Mouse (Mus musculus) natural killer cell, adult 2 months (primary cell): ENCODE measurements around the gene Mov10l1.

ENCODE experiments used
- DNase-seq, 2 experiments: peaks; one replicate each; pipeline ENCODE4 v3.0.0; 2022; ENCODE audit warnings: low spot score in 2 of 2

The Mov10l1 gene

DNA sequence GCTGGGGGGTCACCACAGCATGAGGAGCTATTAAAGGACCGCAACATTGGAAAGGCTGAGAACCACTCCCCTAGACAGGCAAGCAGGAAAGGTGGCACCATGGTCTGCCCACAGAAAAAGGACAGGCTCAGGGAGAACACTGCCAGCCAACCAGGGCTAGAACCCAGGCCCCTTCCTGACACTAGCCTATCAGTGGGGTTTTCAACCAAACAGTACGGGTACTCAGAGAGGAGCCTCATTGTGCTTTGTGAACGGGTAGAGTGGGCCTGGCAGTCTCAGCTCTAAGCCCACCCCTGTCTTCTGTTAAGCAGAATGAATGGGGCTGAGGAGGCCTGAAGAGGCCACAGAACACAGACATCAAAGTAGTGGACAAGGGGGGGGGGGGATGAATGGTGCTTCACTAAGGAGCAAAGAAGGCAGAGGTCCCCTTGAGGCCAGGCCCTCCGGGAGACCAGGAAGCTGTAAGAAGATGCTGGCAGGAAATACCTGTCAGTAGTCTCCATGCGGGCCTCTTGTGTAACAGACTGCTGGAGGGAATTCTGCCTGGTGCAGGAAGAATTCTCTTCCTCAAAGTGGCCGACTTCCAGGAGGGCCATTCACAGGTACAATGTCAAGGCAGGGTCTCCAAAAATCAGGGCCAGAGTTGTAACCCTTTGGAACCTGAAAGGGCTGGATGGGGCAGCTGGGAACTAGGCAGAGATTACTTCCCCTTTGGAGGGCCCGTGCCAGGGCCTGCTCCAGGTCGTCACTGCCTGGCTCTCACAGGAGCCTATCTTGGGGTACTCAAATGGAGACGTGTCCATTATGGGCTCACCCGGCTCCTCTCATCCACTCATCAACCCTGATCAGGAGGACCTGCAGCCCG lies 92.1 kb downstream of the Mov10l1 start, which contains the start of gene Trabd:
Gene Trabd (plus strand): TSS at position 512 of the 865 bp plus-strand sequence.
- no peak for DNase-seq

DNA sequence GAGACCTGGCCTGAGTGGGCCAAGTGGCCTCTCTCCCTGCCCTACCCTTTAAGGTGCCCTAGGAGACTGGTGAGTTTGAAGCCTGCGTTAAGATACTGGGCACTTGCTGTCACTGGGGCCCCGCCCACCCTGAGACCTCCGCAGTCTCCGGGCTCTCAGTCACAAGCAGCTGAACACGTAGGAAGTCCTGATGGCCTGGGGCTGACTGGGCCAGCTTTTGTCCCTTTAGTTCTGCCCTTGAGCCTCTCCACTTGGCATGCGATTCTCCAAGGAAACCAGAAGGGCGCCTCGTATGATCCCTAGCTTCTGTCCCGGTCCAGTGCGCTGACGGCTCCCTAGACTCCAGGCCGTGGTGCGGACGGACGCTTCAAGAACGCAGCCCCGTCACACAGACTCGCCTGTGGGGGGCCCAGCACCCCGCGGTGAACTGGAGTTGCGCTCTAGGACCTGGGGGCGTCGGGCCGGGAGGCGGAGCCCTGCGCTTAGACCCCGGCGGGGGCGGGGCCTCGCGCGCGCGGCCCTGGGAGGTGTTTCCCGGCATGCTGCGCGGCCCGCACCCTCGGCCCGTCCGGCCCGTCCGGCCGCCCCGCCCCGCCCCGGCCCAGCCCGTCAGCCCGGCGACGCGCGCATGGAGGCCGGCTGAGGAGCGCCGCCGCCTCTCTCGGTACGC lies 92.9 kb downstream of the Mov10l1 start:
- DNase-seq: peak; percentile 71 to 82

DNA sequence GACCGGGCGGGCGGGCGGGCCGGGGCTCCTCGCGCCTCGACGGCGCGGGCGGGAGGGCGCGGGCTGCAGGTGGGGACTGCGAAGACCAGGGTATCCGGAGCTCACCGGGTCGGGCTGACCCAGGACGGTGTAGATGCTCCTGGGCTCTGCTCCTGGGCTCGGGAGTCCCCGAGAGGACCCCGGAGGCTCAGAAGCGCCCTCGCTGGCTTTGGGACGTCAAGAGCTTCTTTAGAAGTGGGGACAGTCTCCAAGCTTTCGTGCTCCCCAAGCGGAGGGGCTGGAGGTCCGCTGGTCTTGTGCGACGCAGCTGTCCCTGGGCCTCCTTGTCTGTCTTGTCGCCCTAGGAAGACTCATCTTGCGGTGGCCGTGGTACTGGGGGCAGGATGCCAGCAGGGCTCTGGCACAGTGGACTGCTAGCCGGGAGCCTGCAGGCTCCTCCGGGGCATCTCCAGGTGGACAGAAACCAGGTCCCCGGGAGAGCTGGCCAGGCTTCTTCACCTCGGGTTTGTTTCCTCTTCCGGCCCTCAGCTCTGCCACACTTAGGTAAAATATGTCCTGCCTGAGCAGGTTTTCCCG lies 93.5 kb downstream of the Mov10l1 start:
- DNase-seq: peak; percentile 24 to 25

DNA sequence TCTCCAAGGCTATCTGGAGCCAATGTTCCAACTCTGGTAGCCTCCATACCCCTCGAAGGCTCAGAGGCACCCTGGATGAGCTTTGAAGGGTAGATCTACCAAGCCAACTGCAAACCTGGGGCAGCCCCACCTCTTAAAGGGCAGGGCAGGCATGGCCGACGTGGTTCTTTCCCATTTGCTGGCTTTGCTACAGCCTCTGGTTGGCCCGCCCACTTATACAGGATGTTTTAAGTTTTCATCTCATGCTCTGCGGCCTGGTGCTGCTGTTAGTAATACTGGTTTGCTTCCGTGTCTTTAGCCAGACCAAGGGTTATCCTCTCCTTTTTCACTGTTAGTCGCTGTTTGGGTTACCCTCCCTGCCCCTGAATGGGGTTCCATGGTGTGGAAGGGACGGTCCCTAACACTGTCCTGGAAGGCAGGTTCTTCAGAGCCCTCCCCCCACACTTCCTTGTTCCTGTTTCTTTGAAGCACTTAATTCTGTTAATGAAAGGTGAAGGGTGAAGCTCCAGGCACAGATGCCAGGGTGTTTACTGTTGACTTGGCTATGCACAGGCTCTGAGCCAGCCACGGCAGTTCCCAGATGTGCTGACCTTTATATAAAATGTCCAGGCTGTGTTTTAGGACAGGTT lies 95.6 kb downstream of the Mov10l1 start:
- peak; percentile 72 to 78 for DNase-seq

DNA sequence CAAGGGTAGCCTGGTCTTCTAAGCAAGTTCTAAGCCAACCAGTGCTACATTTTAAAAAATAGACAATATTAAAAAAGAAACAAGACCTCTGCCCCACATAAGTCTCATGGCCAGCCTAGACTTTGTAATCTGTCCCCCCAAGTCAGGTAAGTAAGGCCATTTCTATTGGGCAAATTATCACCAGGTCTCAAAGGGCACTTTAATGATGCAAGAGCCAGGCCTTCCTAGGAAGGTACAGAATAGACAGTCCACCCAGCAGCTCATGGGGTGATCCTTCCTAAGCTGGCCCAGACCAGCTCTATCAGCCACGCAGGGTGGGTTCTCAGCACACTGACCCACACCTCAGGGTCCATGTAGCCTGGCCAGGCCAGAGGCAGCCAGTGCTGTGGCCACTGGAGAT lies 101.2 kb downstream of the Mov10l1 start:
- no peak for DNase-seq

DNA sequence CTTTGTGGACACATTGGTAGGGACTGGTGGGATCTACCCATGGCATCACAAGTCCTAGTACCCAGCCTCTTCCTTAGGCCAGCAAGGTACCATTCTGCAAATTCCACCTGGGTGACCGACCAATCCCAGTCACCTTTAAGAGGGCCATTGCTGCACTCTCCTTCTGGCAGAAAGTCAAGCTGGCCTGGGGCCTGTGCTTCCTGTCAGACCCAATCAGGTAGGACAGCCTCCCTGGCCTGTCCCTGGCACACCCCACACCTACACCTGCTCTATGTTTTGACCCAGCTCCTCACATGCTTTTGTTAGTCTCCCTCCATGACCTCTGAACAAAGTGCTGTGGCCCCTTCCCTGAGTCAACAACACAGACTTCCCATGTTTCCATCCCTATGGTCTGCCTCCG lies 102.1 kb downstream of the Mov10l1 start:
- DNase-seq: no peak

DNA sequence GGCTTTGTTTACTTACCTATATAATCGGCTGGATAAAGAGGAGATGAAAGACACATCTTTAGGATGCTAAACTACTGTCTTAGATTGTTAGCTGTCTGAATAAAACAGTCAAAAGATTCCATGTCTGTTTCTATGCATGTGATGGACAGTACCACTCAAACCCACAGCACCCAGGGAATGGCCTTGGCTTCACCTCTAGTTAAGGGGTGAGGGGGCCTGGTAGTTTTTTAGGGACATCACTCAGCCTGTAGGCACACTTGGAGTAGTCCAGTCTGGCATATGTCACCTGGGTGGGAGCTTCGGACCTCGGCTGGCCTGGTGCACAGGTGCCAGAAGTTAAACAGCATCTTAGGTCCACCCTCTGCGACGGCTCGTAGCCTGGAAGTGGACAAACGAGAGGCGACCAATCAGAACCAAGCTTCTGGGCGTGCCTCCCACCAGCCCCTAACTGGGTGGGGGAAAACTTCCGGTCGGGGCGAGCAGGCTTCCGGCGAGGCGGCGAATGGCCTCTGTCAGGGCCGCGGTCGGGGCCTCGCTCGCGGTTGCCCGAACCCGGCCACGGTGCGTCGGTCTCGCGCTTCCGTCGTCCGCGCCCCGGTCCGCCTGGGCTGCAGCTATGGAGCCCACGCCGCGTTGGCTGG lies 106.0 kb downstream of the Mov10l1 start, which contains the start of gene Selenoo:
Gene Selenoo (plus strand): TSS at position 478 of the 641 bp plus-strand sequence.
- peak; percentile 77 to 81 for DNase-seq

DNA sequence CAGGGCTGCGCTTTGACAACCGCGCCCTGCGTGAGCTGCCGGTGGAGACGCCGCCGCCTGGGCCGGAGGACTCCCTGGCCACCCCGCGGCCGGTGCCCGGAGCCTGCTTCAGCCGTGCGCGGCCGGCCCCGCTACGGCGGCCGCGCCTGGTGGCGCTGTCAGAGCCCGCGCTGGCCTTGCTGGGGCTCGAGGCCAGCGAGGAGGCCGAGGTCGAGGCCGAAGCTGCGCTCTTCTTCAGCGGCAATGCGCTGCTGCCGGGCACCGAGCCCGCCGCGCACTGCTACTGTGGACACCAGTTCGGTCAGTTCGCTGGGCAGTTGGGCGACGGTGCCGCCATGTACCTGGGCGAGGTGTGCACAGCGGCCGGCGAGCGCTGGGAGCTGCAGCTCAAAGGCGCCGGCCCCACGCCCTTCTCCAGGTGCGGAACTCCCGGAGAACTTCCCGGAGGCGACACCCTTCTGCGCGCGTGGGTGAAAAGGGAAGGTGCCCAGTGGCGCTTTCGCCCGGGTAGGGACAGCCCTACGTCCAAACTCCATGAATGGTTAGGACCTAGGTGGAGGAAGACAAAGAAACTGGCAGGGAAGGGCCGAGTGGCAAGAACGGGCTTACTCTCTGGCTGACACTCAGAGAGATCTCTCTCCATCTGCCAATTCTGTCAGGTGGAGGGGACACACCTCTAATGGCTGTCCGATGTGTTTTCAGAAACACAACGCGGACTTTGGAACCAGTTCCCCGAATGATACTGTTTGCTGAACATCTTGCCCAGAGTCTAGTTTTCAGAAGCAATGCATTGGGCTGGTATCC lies 106.7 kb downstream of the Mov10l1 start:
- DNase-seq: no peak

DNA sequence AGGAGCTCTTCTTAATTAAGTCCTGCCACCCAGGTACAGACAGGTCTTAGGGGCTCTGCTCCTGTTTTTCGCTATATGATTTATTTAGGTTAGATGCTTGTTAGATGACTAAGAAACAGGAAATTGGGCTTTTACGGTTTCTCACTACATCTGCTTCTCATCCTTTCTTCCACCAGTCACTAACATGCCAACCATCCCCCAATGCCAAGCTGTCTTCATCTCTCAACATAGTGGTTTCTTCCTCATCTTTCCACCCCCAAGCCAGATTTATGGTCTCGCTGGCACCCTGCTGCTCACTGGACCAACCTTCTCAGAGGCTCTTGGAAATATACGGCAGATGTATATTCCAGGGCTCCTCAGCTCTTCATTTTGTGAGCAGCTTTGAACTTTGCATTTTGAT lies 108.0 kb downstream of the Mov10l1 start:
- no peak for DNase-seq

DNA sequence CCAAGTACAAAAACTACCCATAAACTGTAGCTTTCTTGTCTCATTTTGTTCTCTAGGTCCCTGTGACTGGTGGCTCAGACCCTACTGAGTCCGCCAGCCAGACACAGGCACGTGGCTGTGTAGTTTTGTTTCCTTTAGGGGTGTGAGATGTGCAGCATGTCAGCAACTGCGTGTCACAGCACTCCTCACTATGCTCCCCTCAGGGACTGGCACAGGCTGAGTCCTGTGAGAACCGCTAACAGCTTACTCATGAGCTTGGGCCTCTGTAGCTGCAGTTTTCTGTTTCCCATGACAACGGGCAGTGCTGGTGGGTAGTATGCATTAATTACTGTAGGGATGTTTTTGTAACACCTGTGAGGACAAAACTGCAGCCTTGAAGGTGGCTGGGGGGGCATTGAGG lies 109.5 kb downstream of the Mov10l1 start:
- no peak for DNase-seq

DNA sequence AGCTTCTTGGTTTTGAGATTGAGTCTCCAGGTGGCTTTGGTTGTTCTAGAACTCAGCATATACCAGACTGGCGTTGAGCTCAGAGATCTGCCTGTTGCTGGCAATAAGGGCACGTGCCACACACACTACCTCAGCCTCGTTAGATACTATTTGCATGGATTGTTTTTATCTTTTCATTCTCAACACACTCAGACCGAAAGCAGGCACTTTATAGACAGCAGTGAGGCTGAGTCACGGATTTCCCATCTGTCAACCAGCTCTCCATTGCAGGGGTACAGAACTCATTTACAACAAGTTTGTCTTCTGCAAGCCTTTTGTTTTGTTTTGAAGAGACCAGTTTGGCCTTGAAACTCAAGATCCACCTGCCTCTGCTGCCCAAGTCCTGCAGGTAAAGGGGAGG lies 114.7 kb downstream of the Mov10l1 start:
- no peak for DNase-seq

DNA sequence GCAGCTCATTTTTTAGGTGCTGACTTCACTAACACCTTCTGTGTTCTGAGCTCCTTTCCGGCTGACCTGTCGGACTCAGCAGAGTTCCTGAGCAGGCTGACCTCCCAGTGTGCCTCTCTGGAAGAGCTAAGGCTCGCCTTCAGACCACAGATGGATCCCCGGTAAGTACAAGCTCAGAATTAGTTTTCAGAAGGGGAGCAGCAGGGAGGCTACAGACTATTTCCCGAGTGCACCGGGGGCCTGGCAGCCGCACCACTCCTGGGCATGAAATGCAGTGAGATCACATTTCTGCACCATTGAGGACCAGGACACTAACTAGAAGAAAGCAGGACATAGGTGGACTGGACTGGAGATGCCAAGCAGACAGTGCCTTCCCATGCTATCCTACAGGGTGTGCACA lies 115.9 kb downstream of the Mov10l1 start:
- DNase-seq: no peak

DNA sequence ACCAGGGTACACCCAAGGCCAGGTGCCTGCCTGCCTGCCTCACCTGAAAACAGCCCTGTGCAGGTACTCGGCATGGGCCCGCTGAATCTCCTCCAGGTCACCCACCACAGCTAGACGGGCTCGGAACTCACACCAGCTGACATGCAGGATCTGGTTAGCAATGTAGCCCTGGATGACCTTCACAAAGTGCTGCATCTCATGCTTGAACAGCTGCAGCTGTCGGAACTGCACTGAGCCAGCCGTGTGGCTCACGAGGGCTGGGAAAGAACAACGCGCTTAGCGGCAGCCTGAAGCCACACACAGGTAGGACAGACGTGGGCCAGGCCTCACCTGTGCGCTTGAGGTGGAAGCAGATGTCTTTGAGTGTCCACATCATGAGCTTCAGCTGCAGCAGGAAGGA lies 118.1 kb downstream of the Mov10l1 start:
- DNase-seq: no peak

DNA sequence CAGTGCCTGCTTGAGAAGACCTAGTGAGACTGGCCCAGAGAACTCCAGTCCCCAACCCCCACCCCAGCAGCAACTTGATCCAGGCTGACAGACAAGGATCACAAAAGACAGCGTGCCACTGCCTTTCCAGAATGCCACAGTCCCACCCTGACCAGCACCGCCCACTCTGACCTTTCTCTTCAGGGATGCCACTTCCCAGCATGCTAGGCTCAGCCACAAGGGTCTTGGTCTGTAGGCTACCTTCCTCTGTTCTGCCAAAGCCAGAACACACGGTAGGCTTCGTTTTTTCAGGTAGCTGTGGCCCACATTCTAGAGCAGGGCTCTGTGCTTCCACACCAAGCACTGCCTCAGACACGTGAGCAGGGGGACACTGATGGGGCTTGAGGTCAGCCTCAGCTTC lies 119.9 kb downstream of the Mov10l1 start:
- no peak for DNase-seq

DNA sequence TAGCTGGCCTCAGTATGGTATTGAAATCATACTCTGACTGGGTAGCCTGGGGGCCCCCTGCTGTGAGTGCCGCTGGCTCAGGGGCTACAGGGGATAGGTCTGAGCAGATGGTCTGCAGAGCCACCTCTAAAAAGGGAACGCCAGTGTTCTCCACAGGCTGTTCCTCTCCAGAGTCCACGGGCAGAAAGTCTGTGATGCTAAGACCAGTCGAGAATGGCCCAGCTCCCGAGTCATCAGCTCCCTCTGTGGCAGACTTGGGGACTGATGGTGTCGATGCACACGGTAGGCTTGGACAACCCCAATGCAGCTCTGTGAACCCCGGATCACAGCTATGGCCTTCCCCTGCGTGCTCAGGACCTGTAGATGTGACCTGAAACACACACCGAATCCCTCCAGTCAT lies 121.2 kb downstream of the Mov10l1 start:
- no peak for DNase-seq

DNA sequence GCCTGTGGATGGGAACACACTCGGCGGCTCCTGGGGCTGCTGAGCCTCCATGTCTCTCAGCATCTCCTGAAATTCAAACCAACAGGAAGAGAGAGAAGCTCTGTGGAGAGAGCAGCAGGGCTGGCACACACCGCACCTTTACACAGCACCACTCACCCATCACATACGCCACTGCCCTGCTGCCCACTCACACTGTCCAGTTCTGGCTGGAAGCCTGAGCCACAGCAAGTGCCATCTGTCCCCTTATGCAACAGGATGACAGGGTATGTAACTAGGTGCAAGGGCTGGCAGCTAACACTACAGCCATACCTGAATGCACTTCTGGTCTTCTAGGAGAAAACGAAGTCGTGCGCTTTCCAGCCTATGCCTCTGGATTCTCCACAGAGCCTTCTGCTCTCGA lies 121.7 kb downstream of the Mov10l1 start:
- DNase-seq: no peak
